Mouse (Mus musculus) brown adipose tissue, adult 24 weeks (tissue): ENCODE data around the gene Syne1. TPM values are rescaled to one million over a fixed set of nuclear protein-coding genes. Genes with fewer than 3 reads are reported as not detected.

Experiments used
- H3K27ac ChIP-seq: fragments of 200-500 bp; replicated peaks from 2 replicates; pipeline ENCODE4 v1.5.1; 2012; ENCODE audit warnings: low read depth, mild to moderate bottlenecking, low read length
- H3K4me1 ChIP-seq: fragments of 200-500 bp; 2 replicates; pipeline ENCODE4 v1.6.1; 2012; ENCODE audit warnings: low read length, mixed read lengths; ENCODE audit not compliant: control insufficient read depth, insufficient read depth, insufficient read length
- H3K4me3 ChIP-seq: fragments of 200-500 bp; 2 replicates; pipeline ENCODE4 v1.5.1; 2012; ENCODE audit warnings: low read depth, mild to moderate bottlenecking, low read length, moderate library complexity; ENCODE audit not compliant: insufficient read depth
- polyA plus RNA-seq: library from polyadenylated mRNA; stranded (reverse); fragments of >200 nt; gene quantifications from 2 replicates; pipeline ENCODE4 v1.2.4, GENCODE M21; 2012; ENCODE audit not compliant: missing spikeins, insufficient read depth, insufficient read length

Gene Syne1
- polyA plus RNA-seq, 1 experiment, result 8.1 TPM

DNA sequence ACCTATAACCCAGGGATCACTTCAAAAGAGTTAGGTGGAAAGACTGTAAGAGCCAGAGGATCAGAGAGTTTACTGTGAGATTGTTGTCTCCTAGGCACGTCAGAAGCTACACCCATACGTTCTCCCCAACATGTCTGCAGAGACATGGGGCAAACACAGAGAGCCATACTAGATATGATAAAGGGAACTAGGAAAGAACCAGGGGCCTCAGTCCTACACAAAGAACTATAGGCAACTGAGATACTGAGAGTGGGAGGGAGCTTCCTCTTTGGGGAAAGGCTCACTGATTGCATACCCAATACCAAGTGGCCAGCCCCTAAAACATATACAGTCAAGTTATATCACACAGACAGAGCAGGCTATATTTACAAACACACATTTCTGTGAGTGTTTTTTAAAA is 491.3 kb downstream of the Syne1 start:
- Histone ChIP-seq H3K27ac (no peak overlapping the region), H3K4me1 (no peaks in the 10 kb centered on the region), H3K4me3 (no peak overlapping the region)

DNA sequence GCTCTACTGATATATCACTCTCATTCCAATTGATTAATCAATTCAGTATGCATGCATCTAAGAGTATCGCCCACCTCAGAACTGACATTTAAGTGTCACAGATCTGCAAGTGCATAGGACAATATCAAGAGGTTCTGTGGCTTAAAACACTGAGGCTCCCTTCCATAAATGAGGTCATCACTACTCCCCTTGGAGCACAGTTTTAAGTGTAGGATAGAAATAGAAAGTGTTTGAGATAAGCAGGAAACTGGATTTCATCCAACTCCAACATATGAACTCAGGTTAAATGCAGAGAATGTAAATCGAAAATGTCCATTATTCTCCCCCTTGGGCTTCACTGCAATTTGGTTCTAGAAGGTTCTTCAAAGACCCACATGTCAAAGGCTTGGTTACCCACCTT is 492.4 kb downstream of the Syne1 start:
- H3K4me3 ChIP-seq, result no peak overlapping the region
- no peak overlapping the region for H3K27ac ChIP-seq
- no peaks in the 10 kb centered on the region for H3K4me1 ChIP-seq

GRCm38 (mm10) chr10:5057661-5058060 is 493.6 kb downstream of the Syne1 start:
- Histone ChIP-seq H3K27ac (no peak overlapping the region), H3K4me3 (no peak overlapping the region), H3K4me1 (no peaks in the 10 kb centered on the region)

DNA sequence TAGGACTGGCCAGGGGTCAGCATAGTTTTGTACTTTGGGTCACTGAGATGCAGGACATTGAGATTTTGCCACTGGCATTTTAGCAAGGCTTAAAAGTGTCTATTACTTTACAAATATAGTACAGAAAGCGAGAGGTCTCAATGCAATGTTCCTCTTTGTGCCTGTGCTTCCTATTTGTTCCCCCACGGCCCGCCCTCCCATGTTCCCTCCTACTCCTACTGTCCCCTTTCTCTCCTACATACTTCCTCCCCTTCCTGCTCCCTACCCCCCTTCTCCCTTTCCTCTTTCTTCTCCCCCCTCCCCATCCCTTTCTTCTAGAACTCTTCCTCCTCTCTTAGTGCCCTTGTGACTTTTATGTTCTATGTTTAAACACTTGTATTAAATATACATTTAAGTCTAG is 494.3 kb downstream of the Syne1 start:
- Histone ChIP-seq H3K4me1 (no peaks in the 10 kb centered on the region), H3K27ac (no peak overlapping the region), H3K4me3 (no peak overlapping the region)

DNA sequence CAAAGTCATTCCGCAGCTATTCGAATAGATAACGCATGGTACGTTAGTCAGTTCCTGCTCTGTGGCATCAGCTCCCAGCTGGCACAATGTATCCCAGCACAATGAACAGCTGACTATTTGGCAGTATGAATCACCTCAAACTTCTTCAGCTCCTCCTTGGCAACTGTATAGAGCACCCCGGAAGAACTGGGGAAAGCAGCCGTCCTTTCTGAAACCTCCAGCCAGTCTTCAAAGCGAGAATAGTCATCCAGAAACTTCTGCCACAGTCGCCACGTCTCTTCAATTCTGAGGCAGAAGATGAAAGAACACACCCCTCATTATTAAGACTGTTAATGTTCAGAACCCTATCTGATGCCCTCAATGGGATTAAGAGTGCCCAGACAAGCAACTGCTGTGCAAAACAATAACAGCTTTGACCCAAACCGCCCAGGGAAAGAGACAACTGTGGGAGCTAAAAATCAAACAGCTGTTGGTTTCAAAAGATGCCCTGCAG is 495.0 kb downstream of the Syne1 start:
- Histone ChIP-seq H3K27ac (no peak overlapping the region), H3K4me3 (no peak overlapping the region), H3K4me1 (no peaks in the 10 kb centered on the region)

DNA sequence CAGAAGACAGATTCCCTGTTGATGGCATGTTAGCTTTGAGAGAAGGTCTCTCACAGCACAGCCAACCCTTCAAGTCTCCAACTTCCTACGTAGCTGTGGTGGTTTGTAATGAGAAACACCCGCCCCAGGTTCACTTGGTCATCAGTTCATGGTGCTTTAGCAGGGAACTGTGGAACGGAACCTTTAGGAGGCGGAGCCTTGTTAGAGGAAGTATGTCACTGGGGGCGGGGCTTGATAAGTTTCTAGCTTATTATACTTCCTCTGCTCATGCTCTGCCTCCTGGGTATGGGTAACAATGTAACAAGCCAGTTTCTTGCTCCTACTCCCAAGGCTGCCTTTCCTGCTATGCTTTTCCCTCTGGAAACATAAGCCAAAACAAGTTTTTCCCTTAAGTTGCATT is 505.6 kb downstream of the Syne1 start:
- no peak overlapping the region for H3K27ac ChIP-seq
- H3K4me3 ChIP-seq, result no peak overlapping the region
- no peaks in the 10 kb centered on the region for H3K4me1 ChIP-seq

- Histone ChIP-seq H3K4me3 (no peak overlapping the region), H3K27ac (no peak overlapping the region), H3K4me1 (no peaks in the 10 kb centered on the region)
Observed at GRCm38 (mm10) chr10:5045213-5045612, 506.1 kb downstream of the Syne1 start.

DNA sequence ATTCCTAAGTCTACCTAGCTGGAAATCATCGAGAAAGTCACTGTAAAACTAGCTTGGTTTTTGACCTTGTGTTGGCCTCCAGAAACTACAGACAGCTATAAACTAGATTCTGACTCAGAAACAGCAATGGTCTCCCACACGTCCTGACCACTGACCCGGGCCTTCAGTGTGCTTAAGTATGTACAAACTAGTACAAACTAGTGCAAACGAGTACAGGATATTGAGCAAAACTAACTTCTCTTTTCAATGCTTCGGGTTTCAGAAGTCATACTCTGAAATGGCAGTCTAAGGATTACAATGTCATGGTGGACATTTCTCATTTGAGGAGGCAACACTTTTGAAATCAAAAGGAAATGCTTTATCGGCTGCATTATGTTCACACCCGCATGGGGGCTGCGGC is 506.8 kb downstream of the Syne1 start:
- Histone ChIP-seq H3K4me1 (no peaks in the 10 kb centered on the region), H3K4me3 (no peak overlapping the region), H3K27ac (no peak overlapping the region)

GRCm38 (mm10) chr10:5041254-5041653 is 510.0 kb downstream of the Syne1 start:
- H3K4me3 ChIP-seq, result no peak overlapping the region
- H3K27ac ChIP-seq, result no peak overlapping the region
- no peaks in the 10 kb centered on the region for H3K4me1 ChIP-seq

GRCm38 (mm10) chr10:5032192-5033048 is 518.9 kb downstream of the Syne1 start:
- Histone ChIP-seq H3K4me3 (no peak overlapping the region), H3K27ac (no peak overlapping the region), H3K4me1 (no peaks in the 10 kb centered on the region)

GRCm38 (mm10) chr10:5029883-5030282 is 521.4 kb downstream of the Syne1 start:
- H3K27ac ChIP-seq, result no peak overlapping the region
- H3K4me1 ChIP-seq, result no peaks in the 10 kb centered on the region
- no peak overlapping the region for H3K4me3 ChIP-seq

DNA sequence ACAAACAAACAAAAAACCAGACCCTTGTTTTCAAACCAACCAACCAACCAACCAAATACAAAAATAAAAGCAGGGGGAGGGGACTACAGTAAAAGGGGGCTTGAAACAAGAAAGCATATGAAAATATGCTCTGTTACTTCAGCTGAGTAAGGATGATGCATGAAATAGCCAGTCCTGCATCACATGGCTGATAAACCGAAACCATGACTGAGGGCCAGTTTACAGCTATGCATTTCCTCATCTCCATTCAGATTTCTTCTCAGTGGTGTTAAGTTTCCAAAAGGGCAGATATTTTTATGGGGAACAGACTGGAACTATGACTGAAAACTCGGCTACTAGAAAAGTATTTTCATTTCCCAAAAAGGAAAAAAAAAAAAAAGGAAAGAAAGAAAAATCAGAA is 522.1 kb downstream of the Syne1 start:
- H3K4me1 ChIP-seq, result no peaks in the 10 kb centered on the region
- H3K27ac ChIP-seq, result no peak overlapping the region
- no peak overlapping the region for H3K4me3 ChIP-seq

DNA sequence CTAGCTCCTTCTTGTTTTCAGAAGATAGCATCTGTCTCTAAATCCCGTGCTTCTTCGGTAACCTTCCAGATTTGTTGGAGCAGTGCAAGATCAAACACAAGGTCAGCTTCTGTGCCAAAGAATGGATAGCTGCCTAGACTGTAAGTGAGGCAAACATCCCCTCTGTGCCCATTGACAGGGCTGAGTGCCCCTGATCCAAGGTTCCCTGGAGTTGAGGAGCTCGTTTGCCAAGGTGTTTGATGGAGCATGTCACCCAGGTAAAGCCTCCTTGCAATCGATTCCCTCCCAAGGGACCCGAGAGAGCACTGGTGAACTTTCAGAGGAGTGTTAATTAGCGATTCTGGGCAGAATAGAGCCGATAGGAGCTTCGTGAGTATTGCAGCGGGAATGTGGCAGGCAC is 523.0 kb downstream of the Syne1 start:
- Histone ChIP-seq H3K27ac (no peak overlapping the region), H3K4me3 (no peak overlapping the region), H3K4me1 (no peaks in the 10 kb centered on the region)

DNA sequence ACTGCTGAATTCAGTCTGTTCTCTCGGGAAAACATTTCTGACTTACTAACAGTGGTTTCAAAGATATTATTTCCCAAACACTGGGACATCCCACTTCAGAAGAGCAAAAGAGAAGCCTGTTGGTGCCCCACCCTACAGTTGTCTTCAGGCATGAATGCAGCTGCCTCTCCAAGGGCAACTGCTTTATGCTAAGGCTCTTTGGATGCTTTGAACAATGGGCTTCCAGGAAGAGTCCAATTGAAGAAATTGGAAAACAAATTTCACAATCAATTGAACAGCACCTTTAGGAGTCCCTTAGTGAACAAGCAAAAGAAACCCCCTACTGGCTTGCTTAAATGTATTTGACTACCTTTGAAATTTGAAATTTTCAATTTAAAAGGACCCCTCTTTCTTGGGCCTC is 524.1 kb downstream of the Syne1 start:
- Histone ChIP-seq H3K4me1 (no peaks in the 10 kb centered on the region), H3K4me3 (no peak overlapping the region)

DNA sequence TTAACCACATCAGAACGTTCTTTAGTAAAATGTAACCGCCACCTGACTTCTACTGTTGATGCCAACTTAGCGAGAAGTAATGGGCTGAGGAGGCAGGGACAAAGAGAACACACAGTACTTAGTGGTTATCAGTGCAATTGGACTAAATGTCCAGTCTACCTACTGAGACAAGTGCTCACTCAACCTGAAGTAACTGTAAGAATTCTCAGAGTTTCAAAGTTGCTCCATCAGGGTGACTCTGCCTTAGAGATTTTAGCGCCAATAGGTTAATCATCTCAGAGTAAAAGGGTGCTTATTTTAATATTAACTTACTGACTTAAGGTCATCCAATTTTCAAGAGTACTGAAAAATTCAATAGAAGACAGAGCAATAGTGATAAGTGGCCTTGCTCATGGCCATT is 525.4 kb downstream of the Syne1 start:
- Histone ChIP-seq H3K27ac (no peak overlapping the region), H3K4me3 (no peak overlapping the region), H3K4me1 (no peaks in the 10 kb centered on the region)

More for the DNA sequence above, 524.1 kb downstream of the Syne1 start:
- no peak overlapping the region for H3K27ac ChIP-seq

GRCm38 (mm10) chr10:5017148-5017547 is 534.1 kb downstream of the Syne1 start:
- Histone ChIP-seq H3K27ac (no peak overlapping the region), H3K4me3 (no peak overlapping the region)

More at GRCm38 (mm10) chr10:5017148-5017547, 534.1 kb downstream of the Syne1 start:
- no peaks in the 10 kb centered on the region for H3K4me1 ChIP-seq
